Mouse (Mus musculus): ENCODE results near the gene Ccdc169.

GRCm38 (mm10) chr3:55147156-55147555 lies 10.0 kb downstream of the Ccdc169 start:
- no peak for TF ChIP-seq POLR2A (IDR thresholded peaks at IDR 0.05; ENCODE audit: extremely low read depth, insufficient read depth, low read length)
- no peak for TF ChIP-seq CTCF (IDR thresholded peaks at IDR 0.05; ENCODE audit: extremely low read depth, insufficient read depth, low read length)
